Mouse (Mus musculus) spleen, postnatal 36 days (tissue): ENCODE measurements around the gene Mrgprb5.
"Not testable (repeated sequence)": the region's sequence is repeated elsewhere in the genome, so short reads cannot be mapped to it uniquely, and the experiment has no call there.

ENCODE experiments used
- DNase-seq, 2 experiments: peaks; one replicate each; pipeline ENCODE4 v3.0.0; 2022; ENCODE audit warnings: low spot score in 2 of 2, mixed read lengths in 1 of 2

Gene Mrgprb5

DNA sequence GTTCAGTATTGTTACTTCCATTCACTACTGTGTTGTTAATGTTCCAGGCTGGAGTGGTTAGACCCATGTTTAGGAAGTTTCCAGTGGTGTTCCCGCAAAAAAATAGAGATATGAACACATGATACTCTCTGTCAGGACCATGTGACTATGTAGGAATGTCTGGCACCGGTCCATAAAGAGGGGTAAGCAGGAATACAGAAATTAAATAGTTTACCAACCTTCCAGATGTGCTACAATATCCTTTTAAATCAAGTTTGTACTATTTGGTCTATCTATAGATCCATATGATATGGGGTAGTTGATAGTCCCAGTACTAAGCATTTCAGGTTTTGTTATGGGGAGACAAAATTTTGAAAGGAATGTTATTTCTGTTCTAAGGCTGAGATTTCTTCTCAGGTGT lies at the start of gene Mrgprb5:
Gene Mrgprb5, minus strand, starts transcription at position 101 of the 400 bp plus-strand sequence.
- no peak for DNase-seq

DNA sequence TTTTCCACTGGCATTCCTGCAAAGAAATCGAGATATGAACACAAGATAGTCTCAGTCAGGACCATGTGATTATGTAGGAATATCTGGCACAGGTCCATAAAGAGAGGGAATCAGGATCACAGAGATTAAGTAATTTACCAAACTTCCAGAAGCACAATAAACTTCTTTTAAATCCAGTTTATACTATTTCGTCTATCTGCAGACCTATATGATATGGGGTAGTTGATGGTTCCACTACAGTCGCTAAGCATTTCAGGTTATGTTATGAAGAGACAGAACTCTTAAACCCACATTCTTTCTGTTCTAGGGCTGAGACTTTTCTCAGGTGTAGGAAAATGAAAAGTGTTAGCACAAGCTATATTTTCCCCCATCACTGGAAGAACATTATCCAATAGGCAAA lies 30.4 kb upstream of the Mrgprb5 start, which contains the start of gene Mrgprb4:
Gene Mrgprb4, minus strand, starts transcription at position 101 of the 400 bp plus-strand sequence.
- no peak for DNase-seq

DNA sequence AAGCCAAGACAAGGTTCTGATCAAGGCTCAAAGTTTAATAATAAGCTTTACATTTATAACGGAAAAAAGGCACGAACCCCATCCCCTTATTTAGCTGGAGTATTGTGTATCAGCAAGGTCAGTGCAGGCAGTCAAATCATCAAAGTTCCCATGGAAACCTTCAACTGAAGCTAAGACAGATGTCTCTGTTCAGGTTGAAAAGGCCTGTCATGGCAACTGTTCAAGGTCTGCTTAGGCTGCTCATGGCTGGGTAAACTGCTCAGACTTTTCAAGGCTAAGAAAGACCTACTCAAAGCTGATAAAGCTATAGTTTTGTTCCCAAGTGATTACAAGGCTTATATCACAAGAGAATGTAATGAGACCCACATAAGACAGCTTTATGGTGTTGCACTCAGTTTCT lies 1.3 kb downstream of the Mrgprb5 start:
- DNase-seq: no peak

DNA sequence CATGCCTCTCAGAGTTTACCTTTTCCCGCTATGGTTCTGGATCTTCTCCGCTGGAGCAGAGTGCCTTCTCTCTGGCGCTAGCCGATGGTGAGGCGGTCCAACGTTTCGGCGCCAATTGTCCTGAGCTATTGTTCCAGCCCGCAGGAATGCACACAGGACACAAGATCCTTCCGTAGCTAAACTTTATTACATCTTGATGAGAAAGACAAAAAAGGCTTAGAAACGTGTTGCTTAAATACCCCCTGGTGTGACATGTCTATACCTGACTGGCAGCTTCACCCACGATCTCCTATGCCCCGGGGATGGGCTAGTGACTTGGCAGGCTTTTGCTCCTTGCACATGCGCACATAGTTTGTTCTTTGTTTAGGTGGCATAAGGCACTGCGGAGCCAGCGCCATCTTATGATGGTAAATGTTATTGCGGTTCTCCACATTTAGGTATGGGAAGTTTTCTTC lies 30.5 kb downstream of the Mrgprb5 start:
- peak in 1 of 2 experiments; percentile 4 for DNase-seq

DNA sequence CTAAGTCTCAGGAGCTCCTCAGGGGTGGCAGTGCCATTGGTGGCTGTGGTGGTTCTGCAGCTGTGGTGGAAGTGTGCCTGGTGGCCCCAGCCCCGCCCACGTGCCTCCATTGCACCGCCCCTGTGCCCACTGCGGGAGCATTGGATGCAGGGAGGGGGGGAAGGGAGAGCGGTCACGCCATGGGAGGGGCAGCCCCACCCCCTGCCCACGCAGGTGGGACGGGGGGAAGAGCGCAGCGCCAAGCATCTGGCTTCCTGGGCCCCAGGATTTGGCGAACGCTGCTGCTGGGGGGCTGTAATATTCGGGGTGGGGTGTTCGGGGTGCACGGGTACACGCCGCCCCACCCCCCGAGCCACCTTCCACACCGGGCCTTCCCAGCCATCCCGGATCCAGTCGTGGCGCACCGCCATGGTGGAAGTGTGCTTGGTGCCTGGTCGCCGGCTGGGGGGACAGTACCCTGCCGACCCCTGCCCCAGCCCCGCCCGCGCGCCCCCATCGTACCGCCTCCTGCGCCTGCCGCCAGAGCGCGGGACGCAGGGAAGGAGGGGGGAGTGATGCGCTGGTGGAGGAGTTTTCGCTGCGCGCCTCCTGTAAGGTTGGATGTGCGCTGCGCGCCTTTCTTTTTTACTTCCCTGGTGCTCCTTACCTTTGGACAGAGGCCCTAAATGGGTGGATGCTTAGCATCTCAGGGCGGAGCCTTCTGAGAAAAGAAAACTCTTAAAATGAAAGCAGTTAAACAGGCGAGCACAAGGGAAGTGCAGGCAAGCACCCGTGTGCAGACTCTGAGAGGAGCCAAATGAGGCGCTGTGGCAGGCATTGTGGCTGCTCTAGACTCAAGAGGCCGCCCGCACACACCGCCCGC lies 31.4 kb downstream of the Mrgprb5 start:
- no peak for DNase-seq

DNA sequence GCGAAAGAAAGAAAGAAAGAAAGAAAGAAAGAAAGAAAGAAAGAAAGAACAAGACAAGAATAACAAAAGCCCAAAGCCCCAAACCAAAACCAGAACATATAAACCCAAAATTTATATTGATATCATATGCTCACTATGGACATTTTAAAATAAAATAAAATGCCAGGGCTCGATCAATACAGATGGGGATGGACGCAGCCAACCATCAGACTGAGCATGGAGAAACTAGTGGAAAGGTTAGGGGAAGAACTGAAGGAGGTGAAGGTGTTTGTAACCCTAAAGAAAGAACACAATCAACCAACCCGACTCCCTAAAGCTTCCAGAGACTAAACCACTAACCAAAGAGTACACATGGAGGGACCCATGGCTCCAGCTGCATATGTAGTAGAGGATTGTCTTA lies 36.1 kb downstream of the Mrgprb5 start:
- no peak for DNase-seq

DNA sequence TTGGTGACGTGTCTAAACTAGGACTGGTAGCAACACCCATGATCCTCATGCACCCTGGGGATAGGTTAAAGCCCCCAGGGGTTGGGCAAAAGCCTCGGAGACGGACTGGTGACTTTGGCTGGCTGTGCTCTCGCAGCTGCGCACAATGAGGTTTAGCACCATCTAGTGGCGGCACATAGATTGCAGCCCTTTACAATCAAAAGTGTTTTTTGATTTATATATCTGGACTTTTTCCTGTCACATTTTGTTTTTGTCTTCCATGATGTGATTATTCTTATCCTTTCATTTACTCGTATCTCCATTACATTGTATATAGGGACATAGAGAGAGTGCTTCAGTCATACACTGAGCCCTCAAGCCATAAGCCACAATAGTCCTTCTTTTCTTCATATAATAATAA lies 36.6 kb downstream of the Mrgprb5 start:
- not testable (repeated sequence) for DNase-seq

DNA sequence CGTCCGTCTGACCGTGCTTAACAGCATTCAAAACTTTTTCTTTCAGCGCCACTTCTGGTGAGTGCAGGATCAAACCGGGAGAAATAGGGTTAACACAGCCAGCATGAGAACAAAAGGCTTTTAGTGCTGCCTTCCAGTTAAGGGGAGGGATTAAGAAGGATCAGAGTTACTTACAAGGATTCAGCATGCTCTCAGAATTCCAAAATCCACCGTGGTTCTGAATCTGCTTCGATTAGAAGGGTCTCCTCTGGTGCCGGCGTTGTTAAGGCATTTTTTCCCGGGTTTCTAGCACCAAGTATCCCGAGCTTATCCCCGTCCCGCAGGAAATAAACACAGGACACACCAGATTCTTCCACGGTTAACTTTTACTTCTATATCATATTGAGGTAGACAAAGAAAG lies 37.0 kb downstream of the Mrgprb5 start:
- not testable (repeated sequence) for DNase-seq

DNA sequence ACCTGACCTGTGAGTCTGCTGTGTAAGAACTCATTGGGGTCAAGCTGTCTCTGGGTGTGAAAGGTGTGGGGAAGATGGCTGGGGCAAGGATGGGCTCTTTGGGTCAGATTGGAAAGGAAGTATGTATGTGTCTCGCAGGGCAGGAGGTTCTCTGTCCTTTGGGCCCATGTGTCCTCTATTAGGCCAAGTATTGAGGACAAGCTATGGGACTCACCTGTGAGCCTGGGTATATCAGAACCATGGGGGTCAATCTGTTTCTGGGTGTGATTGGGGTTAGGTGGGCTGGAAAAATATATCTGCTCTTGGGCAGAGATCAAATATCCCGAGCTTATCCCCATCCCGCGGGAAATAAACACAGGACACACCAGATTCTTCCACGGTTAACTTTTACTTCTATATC lies 45.0 kb downstream of the Mrgprb5 start:
- DNase-seq: no peak
